Mouse (Mus musculus) heart, adult 11 months (tissue): ENCODE measurements around the gene Tescl.

Source experiments
- DNase-seq: peaks from one replicate; pipeline ENCODE4 v3.0.0; 2022

The Tescl gene

GRCm38 (mm10) chr7:24361001-24361400 is 27.3 kb upstream of the Tescl start:
- no peak for DNase-seq

GRCm38 (mm10) chr7:24359269-24359668 is 25.5 kb upstream of the Tescl start:
- DNase-seq: no peak

- no peak for DNase-seq
Observed at GRCm38 (mm10) chr7:24357899-24358298, 24.2 kb upstream of the Tescl start.

GRCm38 (mm10) chr7:24356081-24356480 is 22.3 kb upstream of the Tescl start:
- no peak for DNase-seq

- no peak for DNase-seq
Observed at GRCm38 (mm10) chr7:24355646-24356045, 21.9 kb upstream of the Tescl start.

- DNase-seq: no peak
Observed at GRCm38 (mm10) chr7:24348896-24349295, 15.2 kb upstream of the Tescl start, which contains the start of gene Lypd5. Gene Lypd5 (plus strand): TSS chr7:24349196.

GRCm38 (mm10) chr7:24346444-24346843 is 12.7 kb upstream of the Tescl start:
- DNase-seq: no peak

- no peak for DNase-seq
Observed at GRCm38 (mm10) chr7:24343701-24344272, 10.1 kb upstream of the Tescl start.

GRCm38 (mm10) chr7:24338241-24338640 is 4.5 kb upstream of the Tescl start:
- no peak for DNase-seq

GRCm38 (mm10) chr7:24335699-24336309 is 2.1 kb upstream of the Tescl start:
- no peak for DNase-seq

- no peak for DNase-seq
Observed at GRCm38 (mm10) chr7:24327281-24327975, 6.3 kb downstream of the Tescl start.

GRCm38 (mm10) chr7:24326273-24327135 is 7.2 kb downstream of the Tescl start:
- no peak for DNase-seq

- no peak for DNase-seq
Observed at GRCm38 (mm10) chr7:24325675-24326128, 8.0 kb downstream of the Tescl start.

- DNase-seq: no peak
Observed at GRCm38 (mm10) chr7:24325197-24325596, 8.5 kb downstream of the Tescl start.

GRCm38 (mm10) chr7:24322593-24322992 is 11.1 kb downstream of the Tescl start:
- DNase-seq: no peak

- no peak for DNase-seq
Observed at GRCm38 (mm10) chr7:24318942-24319341, 14.8 kb downstream of the Tescl start.

GRCm38 (mm10) chr7:24316567-24317092 is 17.1 kb downstream of the Tescl start, which contains the start of gene Zfp94:
Gene Zfp94 (minus strand): TSS chr7:24316666.
- DNase-seq: peak; percentile 99

- no peak for DNase-seq
Observed at GRCm38 (mm10) chr7:24315726-24316566, 17.8 kb downstream of the Tescl start.

GRCm38 (mm10) chr7:24300771-24301282 is 32.9 kb downstream of the Tescl start, which contains the start of gene Zfp61:
Gene Zfp61 (minus strand): TSS chr7:24301232.
- peak; percentile 92 for DNase-seq

- DNase-seq: peak; percentile 92
Observed at GRCm38 (mm10) chr7:24299823-24300481, 33.8 kb downstream of the Tescl start.
